30 mouse cellular contexts compared by ENCODE assay signal in genomic region chr2:163503191-163503590, GRCm38 (mm10). TPM values are rescaled to one million over a fixed set of nuclear protein-coding genes. Genes with fewer than 3 reads are reported as not detected.
"Had no signal": no experiment of that assay in that cellular context is flagged by ENCODE, and none has a peak within 500 bp of the region (broad histone marks: within the 10 kb centered on the region; RNA-seq: fewer than 3 reads in every experiment).

No protein-coding gene starts in this region.

- H3K27ac ChIP-seq: kidney, postnatal 0 days; layer of hippocampus, adult 2 months; limb, embryonic 12.5 days; limb, embryonic 15.5 days; liver, embryonic 14.5 days; lung, embryonic 15.5 days; midbrain, embryonic 10.5 days; midbrain, embryonic 13.5 days had no signal

- ATAC-seq: midbrain, embryonic 13.5 days; midbrain, embryonic 16.5 days had no signal

- DNase-seq: kidney, adult 2 months; kidney, postnatal 25 days; layer of hippocampus, adult 9-11 months; left cerebral cortex, postnatal 4 days; lung, adult 18-20 months; lung, postnatal 10 days; lung, postnatal 36 days; right cerebral cortex, postnatal 14 days; thymus, adult 18-20 months; thymus, postnatal 36 days had no signal

- H3K27me3 ChIP-seq: limb, embryonic 12.5 days; limb, embryonic 15.5 days; lung, embryonic 15.5 days; midbrain, embryonic 13.5 days had no signal

- H3K9me3 ChIP-seq: limb, embryonic 12.5 days; limb, embryonic 15.5 days; lung, embryonic 15.5 days; megakaryocyte, embryonic 14.5 days; midbrain, embryonic 10.5 days; midbrain, embryonic 13.5 days had no signal

- H3K4me3 ChIP-seq: layer of hippocampus, adult 2 months; limb, embryonic 12.5 days; limb, embryonic 15.5 days; lung, embryonic 15.5 days; megakaryocyte, embryonic 14.5 days; midbrain, embryonic 10.5 days; midbrain, embryonic 13.5 days had no signal

- H3K4me2 ChIP-seq: limb, embryonic 12.5 days; limb, embryonic 15.5 days; liver, embryonic 11.5 days; lung, embryonic 15.5 days; midbrain, embryonic 13.5 days had no signal

- H3K9ac ChIP-seq: limb, embryonic 12.5 days; limb, embryonic 15.5 days; liver, embryonic 14.5 days; lung, embryonic 15.5 days; midbrain, embryonic 13.5 days had no signal

- H3K4me1 ChIP-seq: limb, embryonic 12.5 days; limb, embryonic 15.5 days; lung, embryonic 15.5 days; midbrain, embryonic 10.5 days; midbrain, embryonic 13.5 days had no signal

- H3K36me3 ChIP-seq: limb, embryonic 12.5 days; limb, embryonic 15.5 days; lung, embryonic 15.5 days; midbrain, embryonic 10.5 days; midbrain, embryonic 13.5 days had no signal

RNA-seq across cellular contexts. Expression of gene Hnf4a, which starts 3.4 kb away (rescaled TPM):
- total RNA-seq: layer of hippocampus, adult 2 months; layer of hippocampus, postnatal 25 days; left cerebral cortex, adult 18-20 months; left cerebral cortex, postnatal 14 days; left cerebral cortex, postnatal 4 days had no signal
- polyA plus RNA-seq: limb, embryonic 12.5 days; midbrain, embryonic 13.5 days; midbrain, embryonic 16.5 days; neural tube, embryonic 11.5 days; neural tube, embryonic 14.5 days had no signal

RNA-seq across cellular contexts. Expression of gene R3hdml, which starts 11.1 kb away (rescaled TPM):
- total RNA-seq: layer of hippocampus, adult 2 months; layer of hippocampus, postnatal 25 days; left cerebral cortex, adult 18-20 months; left cerebral cortex, postnatal 14 days had no signal
- polyA plus RNA-seq: limb, embryonic 12.5 days; liver, embryonic 11.5 days; liver, embryonic 14.5 days; midbrain, embryonic 10.5 days; midbrain, embryonic 13.5 days; spleen, adult 2 months; stomach, embryonic 16.5 days; testis, adult 2 months; urinary bladder, adult 2 months had no signal
